Mouse (Mus musculus): ENCODE results near the gene Cd86. TPM values are rescaled to one million over a fixed set of nuclear protein-coding genes. Genes with fewer than 3 reads are reported as not detected.

The Cd86 gene
- polyA plus RNA-seq, 1 experiment from 2014 or later = 0.30 TPM

DNA sequence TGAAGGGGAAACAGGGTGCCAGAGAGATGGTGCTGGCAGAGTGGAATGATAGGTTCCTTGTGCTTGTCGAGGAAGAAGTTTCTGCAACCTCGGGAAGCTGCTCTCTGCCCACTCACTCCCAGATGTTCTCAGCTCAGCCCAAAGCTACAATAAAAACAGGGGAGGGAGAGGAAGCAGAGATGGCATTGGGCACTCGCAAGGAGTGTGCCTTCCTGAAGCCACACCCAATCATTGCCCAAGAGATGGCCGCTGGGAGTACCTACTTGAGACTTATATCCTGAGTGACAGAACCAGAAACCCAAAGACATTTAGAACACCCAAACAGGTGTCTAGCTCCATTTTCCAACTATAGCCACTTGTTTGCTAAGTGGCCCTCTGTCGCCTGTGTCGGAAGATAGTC lies 20.8 kb downstream of the Cd86 start:
- H3K36me3 ChIP-seq = no peaks in the 10 kb centered on the region
- no peaks in the 10 kb centered on the region for H3K27me3 ChIP-seq (ENCODE audit: insufficient read depth, poor library complexity, severe bottlenecking)
- H3K9me3 ChIP-seq = no peaks in the 10 kb centered on the region
- no peak overlapping the region for H3K4me3 ChIP-seq
- H3K27ac ChIP-seq = no peak overlapping the region
- no peaks in the 10 kb centered on the region for H3K4me1 ChIP-seq
- no peak for DNase-seq (ENCODE audit: low spot score)
- 80% methylated on average over 6 of the region's 6 CpGs for WGBS

- Histone ChIP-seq H3K4me1 (no peaks in the 10 kb centered on the region), H3K36me3 (no peaks in the 10 kb centered on the region), H3K9me3 (no peaks in the 10 kb centered on the region), H3K4me3 (no peak overlapping the region), H3K27me3 (ENCODE audit: insufficient read depth, poor library complexity, severe bottlenecking) (no peaks in the 10 kb centered on the region), H3K27ac (no peak overlapping the region)
- 71% methylated on average over 5 of the region's 5 CpGs for WGBS
- DNase-seq (ENCODE audit: low spot score) = no peak
These were observed 23.2 kb downstream of the Cd86 start for GRCm38 (mm10) chr16:36642696-36643046.

DNA sequence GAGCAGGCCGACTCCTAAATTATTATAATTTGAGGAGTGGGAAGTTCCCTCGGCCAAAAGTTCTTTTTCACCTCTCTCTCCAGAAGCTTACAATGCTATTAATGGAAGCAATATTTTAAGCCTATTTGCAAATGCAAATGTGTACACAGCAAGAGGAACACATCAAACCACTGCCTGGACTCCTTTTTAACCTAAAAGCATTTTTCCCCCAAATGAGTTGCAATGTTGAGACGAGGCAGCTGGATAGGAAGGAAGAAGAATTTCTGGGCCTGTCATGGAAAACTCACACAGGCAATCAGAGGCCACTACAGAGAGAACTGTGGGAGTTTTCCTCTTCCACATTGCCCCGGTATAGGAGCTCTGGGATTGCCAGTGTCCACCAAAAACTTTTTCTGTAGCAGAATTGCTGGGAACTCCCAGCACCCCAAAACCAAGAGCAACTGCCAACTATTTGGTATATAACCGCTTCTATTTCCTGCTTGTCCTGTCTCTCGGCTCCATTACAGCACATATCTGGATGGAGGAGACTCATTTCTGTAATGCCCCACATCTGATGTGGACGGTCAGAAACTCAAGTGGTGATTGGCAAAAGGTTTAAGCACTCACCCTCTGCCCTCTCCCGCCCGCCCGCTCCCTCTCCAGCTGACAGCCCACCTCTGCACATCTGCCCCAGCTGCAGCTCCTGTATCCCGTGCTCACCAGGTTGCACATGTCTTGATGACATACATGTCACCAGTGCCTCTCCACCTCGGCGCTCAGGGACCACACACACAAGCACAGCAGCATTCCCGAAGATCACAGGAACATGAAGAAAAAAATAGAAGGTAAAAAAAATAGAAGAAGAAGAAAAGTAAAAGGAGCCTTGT lies 23.8 kb downstream of the Cd86 start:
- H3K27me3 ChIP-seq (ENCODE audit: insufficient read depth, poor library complexity, severe bottlenecking) = no peaks in the 10 kb centered on the region
- 82% methylated on average over 14 of the region's 14 CpGs for WGBS
- H3K4me1 ChIP-seq = no peaks in the 10 kb centered on the region
- no peak for DNase-seq (ENCODE audit: low spot score)
- no peak overlapping the region for H3K27ac ChIP-seq
- H3K9me3 ChIP-seq = no peaks in the 10 kb centered on the region
- H3K36me3 ChIP-seq = no peaks in the 10 kb centered on the region
- no peak overlapping the region for H3K4me3 ChIP-seq

DNA sequence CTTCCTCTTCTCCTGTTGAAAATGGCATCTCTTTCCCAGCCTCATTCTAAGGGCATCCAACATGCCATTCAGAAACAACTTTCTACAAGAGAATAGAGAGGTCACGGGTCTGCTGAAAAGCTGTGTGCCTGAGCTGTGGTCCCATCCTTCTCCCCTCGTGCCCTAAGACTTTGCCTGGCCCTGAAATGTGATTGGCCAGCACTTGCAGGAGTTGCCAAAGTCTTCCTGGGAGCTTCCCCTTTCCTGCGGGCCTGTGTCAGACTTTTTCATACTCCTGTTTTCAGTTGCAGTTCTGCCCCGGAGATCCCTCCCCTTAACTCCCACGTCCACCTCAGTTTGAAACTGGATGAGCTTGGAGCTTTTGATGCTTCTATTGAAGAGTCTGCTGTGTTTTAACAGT lies 24.9 kb downstream of the Cd86 start:
- no peaks in the 10 kb centered on the region for H3K4me1 ChIP-seq
- peak; percentile 30 for DNase-seq (ENCODE audit: low spot score)
- 70% methylated on average over 5 of the region's 5 CpGs for WGBS

GRCm38 (mm10) chr16:36639812-36640504 lies 25.9 kb downstream of the Cd86 start:
- no peaks in the 10 kb centered on the region for H3K27me3 ChIP-seq (ENCODE audit: insufficient read depth, poor library complexity, severe bottlenecking)
- no peaks in the 10 kb centered on the region for H3K9me3 ChIP-seq
- WGBS = 79% methylated on average over 16 of the region's 16 CpGs
- DNase-seq (ENCODE audit: low spot score) = no peak
- H3K4me3 ChIP-seq = no peak overlapping the region
- H3K36me3 ChIP-seq = no peaks in the 10 kb centered on the region
- no peaks in the 10 kb centered on the region for H3K4me1 ChIP-seq
- H3K27ac ChIP-seq = no peak overlapping the region

More for the DNA sequence above, 24.9 kb downstream of the Cd86 start:
- no peaks in the 10 kb centered on the region for H3K27me3 ChIP-seq (ENCODE audit: insufficient read depth, poor library complexity, severe bottlenecking)
- no peaks in the 10 kb centered on the region for H3K36me3 ChIP-seq
- H3K27ac ChIP-seq = no peak overlapping the region
- H3K9me3 ChIP-seq = no peaks in the 10 kb centered on the region
- no peak overlapping the region for H3K4me3 ChIP-seq

DNA sequence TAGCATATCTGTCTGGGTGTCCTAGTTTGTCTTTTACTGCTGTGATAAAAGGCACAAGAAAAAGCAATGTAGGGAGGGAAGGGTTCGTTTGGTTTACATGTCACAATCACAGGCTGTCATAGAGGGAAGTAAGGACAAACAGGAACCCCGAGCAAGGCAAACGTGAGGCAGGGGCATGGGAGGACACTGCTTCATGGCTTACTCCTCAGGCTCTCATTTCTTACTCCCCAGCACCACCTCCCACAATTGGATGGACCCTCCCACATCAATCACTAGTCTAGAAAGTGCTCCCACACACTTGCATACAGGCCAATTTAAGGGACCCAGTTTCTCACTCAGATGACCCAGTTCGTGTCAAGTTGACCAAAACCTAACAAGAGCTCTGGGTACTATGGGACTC lies 29.1 kb downstream of the Cd86 start:
- H3K36me3 ChIP-seq = no peaks in the 10 kb centered on the region
- 60% methylated on average over 4 of the region's 4 CpGs for WGBS
- no peak overlapping the region for H3K27ac ChIP-seq
- H3K4me1 ChIP-seq = no peaks in the 10 kb centered on the region
- DNase-seq (ENCODE audit: low spot score) = no peak
- H3K4me3 ChIP-seq = no peak overlapping the region
- H3K27me3 ChIP-seq (ENCODE audit: insufficient read depth, poor library complexity, severe bottlenecking) = no peaks in the 10 kb centered on the region
- no peaks in the 10 kb centered on the region for H3K9me3 ChIP-seq

DNA sequence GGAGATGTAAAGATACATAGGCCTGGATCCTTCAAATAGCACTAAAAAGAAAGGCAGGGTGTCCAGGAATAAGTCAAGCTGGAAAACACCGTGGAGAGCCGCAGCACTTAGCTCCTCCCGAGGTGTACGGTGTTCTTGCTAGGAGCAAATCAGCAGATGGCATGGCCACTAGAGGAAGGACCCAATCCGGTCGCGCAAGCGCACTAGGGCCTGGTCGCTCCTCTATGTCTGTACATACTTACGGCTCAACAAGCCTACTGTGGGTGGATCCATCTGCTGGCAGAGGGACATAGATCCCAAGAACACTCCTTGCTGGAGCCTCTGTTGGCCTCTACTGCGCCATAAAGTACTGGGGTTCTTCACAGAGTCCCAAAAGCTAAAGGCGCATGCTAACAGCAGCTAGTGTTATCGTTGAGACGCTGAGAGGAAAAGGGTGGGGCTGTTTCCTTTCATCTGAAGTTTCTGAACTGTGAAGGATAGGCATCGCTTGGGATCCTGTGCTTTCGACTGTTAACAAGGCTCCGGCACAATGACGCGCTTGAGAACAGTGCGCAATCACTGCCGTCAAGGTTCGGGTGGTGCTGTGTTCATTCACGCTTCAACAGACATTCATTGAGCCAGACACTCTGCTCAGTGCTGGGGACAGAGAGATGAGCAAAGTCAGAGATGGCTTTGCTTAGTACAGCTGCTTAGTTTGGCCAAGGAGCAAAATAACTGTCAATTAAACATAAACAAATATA lies 30.7 kb downstream of the Cd86 start:
- no peaks in the 10 kb centered on the region for H3K9me3 ChIP-seq
- no peak overlapping the region for H3K4me3 ChIP-seq
- H3K27me3 ChIP-seq (ENCODE audit: insufficient read depth, poor library complexity, severe bottlenecking) = no peaks in the 10 kb centered on the region
- H3K36me3 ChIP-seq = no peaks in the 10 kb centered on the region
- WGBS = 87% methylated on average over 23 of the region's 23 CpGs
- no peaks in the 10 kb centered on the region for H3K4me1 ChIP-seq
- no peak overlapping the region for H3K27ac ChIP-seq
- no peak for DNase-seq (ENCODE audit: low spot score)

- no peak overlapping the region for H3K27ac ChIP-seq
- no peaks in the 10 kb centered on the region for H3K9me3 ChIP-seq
- no peaks in the 10 kb centered on the region for H3K27me3 ChIP-seq (ENCODE audit: insufficient read depth, poor library complexity, severe bottlenecking)
- H3K4me3 ChIP-seq = no peak overlapping the region
- no peaks in the 10 kb centered on the region for H3K4me1 ChIP-seq
- DNase-seq (ENCODE audit: low spot score) = no peak
- H3K36me3 ChIP-seq = no peaks in the 10 kb centered on the region
- WGBS = 84% methylated on average over 2 of the region's 2 CpGs
These were observed 31.5 kb downstream of the Cd86 start for GRCm38 (mm10) chr16:36634421-36634820.

- DNase-seq (ENCODE audit: low spot score) = no peak
- H3K9me3 ChIP-seq = no peaks in the 10 kb centered on the region
- H3K27me3 ChIP-seq (ENCODE audit: insufficient read depth, poor library complexity, severe bottlenecking) = no peaks in the 10 kb centered on the region
- H3K4me3 ChIP-seq = no peak overlapping the region
- WGBS = 90% methylated on average over 8 of the region's 8 CpGs
- H3K27ac ChIP-seq = no peak overlapping the region
- no peaks in the 10 kb centered on the region for H3K36me3 ChIP-seq
- no peaks in the 10 kb centered on the region for H3K4me1 ChIP-seq
These were observed 33.7 kb downstream of the Cd86 start for GRCm38 (mm10) chr16:36632229-36632628.

DNA sequence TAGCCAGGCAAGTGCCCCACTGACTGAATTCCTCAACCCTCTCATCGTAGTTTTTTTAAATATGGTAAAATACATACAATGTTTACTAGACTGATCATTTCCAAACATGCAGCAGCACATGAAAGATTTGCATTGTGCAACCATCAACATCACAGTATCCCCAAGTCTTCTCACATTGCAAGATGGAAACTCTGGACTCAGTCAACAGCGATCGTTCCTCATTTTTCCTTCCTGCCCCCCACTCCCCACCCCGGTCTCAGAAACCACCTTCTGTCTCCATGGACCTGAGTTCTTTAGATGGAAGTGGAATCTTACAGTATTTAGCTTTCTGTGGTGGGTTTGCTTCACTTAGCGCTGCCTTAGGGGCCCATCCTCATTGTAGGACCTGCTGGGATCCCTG lies 34.3 kb downstream of the Cd86 start:
- 88% methylated on average over 5 of the region's 5 CpGs for WGBS
- Histone ChIP-seq H3K4me3 (no peak overlapping the region), H3K36me3 (no peaks in the 10 kb centered on the region), H3K9me3 (no peaks in the 10 kb centered on the region), H3K27ac (no peak overlapping the region), H3K4me1 (no peaks in the 10 kb centered on the region), H3K27me3 (ENCODE audit: insufficient read depth, poor library complexity, severe bottlenecking) (no peaks in the 10 kb centered on the region)
- DNase-seq (ENCODE audit: low spot score) = no peak

DNA sequence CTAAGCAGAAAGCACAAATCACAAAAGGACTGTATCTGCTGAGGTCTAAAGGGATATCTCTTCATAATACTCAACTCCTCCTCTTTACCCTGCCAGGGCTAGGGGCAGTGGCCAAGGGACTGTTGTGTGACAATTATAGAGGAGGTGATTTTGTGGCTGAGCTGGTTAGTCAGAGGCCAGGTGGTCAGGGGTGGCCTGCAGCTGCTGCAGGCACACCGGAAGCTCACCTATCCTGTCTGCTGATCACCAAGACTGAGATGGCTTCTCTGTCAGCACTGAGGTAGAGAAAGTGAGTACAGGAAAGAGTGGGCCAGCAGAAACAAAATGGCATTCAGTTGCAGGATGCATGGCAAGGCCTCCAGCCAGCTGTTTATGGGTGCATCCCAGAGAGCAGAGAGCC lies 38.1 kb downstream of the Cd86 start:
- no peaks in the 10 kb centered on the region for H3K27me3 ChIP-seq (ENCODE audit: insufficient read depth, poor library complexity, severe bottlenecking)
- DNase-seq (ENCODE audit: low spot score) = peak; percentile 48
- WGBS = 78% methylated on average over 1 of the region's 1 CpGs
- H3K4me3 ChIP-seq = no peak overlapping the region
- H3K36me3 ChIP-seq = no peaks in the 10 kb centered on the region
- H3K9me3 ChIP-seq = no peaks in the 10 kb centered on the region
- H3K27ac ChIP-seq = no peak overlapping the region
- no peaks in the 10 kb centered on the region for H3K4me1 ChIP-seq

DNA sequence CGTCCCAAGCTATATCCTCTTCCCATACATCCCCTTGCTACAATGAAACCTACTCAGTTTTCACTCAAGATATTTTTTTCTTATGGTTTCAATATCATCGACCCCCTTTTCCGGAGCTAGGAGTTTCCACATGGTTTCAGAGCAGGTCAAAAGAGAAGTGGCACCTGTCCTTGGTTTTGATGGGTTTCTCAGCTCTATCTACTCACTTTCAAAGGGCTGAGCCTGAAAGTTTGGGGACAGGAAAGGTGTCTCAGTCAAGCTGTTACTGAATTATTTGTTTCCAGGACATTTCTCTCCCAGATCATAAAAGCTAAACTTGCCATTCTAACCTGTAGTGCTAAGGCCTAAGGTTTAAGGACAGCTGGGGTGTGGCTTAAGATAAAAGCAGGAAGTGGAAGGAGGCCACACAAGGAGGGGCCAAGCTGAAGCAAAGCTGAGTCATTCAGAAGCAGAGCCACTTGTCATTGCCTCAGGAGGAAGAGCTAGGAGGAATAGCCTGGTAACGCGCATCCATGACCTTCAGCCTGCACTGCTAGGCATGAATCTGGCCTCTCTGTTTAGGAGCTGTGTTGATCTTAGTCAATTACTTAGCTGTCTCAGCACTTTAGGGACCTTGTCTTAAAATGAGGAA lies 39.2 kb downstream of the Cd86 start:
- peak; percentile 65 for DNase-seq (ENCODE audit: low spot score)
- Histone ChIP-seq H3K4me3 (no peak overlapping the region), H3K27me3 (ENCODE audit: insufficient read depth, poor library complexity, severe bottlenecking) (no peaks in the 10 kb centered on the region), H3K4me1 (no peaks in the 10 kb centered on the region), H3K9me3 (no peaks in the 10 kb centered on the region), H3K27ac (no peak overlapping the region), H3K36me3 (no peaks in the 10 kb centered on the region)
- 72% methylated on average over 5 of the region's 5 CpGs for WGBS

DNA sequence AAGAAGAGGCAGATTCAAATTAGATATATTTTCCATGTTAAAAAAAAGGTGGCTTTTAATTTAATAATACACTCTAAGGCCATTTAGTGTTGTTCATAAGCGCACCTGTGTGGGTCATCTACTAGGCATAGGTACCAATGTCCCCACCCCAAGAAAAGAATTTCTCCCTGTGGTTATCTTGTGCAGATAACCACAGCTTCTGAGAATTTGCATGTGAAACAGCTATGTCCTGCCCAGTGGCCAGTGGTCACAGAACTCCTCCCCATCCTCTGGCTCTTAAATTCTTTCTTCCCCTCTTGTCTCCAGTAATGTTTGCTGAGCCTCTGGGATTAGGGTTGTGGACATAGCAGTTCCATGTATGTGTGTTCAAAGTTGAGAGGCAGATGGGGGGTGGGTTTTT lies 40.0 kb downstream of the Cd86 start:
- 95% methylated on average over 1 of the region's 1 CpGs for WGBS
- H3K36me3 ChIP-seq = no peaks in the 10 kb centered on the region
- H3K9me3 ChIP-seq = no peaks in the 10 kb centered on the region
- no peak for DNase-seq (ENCODE audit: low spot score)
- H3K4me1 ChIP-seq = no peaks in the 10 kb centered on the region
- no peaks in the 10 kb centered on the region for H3K27me3 ChIP-seq (ENCODE audit: insufficient read depth, poor library complexity, severe bottlenecking)
- no peak overlapping the region for H3K27ac ChIP-seq
- no peak overlapping the region for H3K4me3 ChIP-seq
